Mouse (Mus musculus): ENCODE data around the gene Sfxn5.

The Sfxn5 gene

DNA sequence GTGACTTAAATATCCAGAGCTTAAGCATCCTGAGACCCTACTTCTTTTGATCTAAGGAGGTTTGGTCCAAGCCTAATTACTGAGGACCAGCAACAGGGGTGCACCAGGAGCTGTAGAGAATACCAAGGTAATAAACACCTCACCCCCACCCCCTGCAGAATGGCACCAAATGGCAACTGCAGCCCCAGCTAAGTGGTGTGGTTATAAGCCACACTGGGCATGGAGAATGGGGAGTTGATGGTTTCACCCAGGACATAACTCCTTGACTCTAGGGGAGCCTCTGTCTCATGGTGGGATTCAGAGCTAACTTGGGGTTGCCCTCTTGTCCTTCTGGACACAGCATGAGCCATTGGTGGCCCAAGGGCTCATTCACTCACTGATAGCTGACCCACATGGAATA lies 1.0 kb upstream of the Sfxn5 start:
- no peak for ATAC-seq (ENCODE audit: low TSS enrichment)

DNA sequence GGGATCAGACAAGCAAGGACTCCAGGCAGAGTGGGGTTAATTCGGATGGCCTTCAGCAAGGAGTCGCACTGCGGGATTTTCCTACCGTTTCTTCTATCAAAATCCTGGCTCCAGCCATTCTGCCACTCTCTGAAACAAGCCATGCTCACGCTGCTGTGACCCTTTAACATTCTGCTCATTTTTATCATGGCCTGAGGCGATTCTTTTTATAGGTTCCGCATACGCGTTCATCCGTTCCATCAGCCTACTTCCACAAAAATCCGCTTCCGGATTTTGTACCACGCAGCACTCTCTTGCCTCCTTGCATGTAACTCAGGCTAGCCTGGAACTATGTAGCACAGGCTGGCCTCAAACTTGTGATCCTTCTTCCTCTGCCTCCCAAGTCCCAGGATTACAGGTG lies 510 bp upstream of the Sfxn5 start:
- ATAC-seq (ENCODE audit: low TSS enrichment): peak; percentile 5

DNA sequence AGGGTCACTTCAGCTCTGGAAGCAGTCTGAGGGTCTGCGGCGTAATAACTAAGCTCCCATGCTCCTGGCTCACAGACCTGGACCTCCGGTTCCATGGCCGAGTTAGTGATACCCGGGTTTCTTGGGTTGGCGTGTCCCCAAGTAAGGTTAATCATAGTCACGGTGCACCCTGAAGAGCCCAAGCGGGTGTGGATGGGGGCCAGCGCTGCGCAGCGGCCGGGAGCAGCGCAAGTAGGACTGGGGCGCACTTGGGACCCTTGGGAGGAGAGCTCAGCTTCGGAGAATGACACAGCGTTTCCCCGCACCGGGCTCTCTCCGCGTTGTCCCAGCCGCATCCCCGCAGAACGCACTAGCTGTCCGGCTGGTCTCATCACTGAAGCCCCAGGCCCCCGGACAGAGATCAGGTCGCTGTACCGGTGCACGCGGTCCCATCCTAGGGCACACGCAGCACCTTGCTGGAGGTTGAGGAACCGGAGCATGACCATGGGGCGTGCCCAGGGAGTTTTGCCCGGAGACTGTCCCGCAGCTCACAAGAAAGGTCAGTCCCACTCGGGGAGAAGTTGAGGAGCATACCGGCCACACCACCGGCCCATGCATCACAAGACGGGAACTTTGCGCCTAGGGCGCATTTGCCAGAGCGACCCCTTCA lies 747 bp downstream of the Sfxn5 start:
- ATAC-seq (ENCODE audit: low TSS enrichment): peak; percentile 7

DNA sequence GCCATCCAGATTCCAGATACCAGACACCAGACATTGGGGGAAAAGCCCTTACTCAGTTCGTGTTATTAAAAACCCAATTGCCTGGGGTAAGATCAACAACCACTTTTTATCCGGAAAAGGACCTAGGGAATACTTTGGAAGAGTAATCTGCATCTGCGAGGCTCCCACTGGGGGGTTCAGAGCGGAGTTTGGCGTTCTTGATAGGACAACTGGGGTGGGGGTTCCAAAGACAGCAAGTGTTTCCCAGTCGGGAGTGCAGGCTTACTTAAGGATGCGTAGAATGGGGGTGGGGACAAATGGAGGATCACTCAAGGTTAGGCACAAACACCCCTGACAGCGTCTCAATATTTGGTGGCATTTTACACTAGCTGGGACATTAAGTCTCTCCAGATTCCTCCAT lies 1.5 kb downstream of the Sfxn5 start:
- no peak for ATAC-seq (ENCODE audit: low TSS enrichment)

DNA sequence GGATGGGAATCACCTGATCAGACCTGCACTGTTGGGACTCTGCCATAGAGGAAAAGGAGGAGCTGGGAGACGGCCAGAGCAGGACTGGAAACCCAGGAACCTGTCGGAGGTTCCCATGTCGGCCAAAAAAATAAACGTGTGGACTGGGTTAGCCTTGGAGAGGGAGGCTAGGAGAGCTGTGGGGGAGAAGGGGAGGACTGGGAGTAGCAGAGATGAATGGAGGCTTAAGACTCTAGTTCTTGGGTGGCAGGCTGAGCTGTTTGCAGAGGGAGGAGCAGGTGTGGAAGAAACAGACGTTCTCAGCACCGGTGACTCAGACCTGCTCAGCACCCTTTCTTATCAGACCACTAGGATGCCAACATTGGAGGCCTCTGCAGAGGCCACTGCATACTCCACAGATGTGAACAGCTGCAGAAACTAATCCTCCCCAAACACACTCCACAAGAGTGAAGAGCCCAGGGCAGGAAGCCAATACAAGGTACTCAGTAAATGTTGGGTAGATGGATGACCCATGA lies 1.9 kb downstream of the Sfxn5 start:
- ATAC-seq (ENCODE audit: low TSS enrichment): peak; percentile 13; the same call in 1 of the 2 replicates

DNA sequence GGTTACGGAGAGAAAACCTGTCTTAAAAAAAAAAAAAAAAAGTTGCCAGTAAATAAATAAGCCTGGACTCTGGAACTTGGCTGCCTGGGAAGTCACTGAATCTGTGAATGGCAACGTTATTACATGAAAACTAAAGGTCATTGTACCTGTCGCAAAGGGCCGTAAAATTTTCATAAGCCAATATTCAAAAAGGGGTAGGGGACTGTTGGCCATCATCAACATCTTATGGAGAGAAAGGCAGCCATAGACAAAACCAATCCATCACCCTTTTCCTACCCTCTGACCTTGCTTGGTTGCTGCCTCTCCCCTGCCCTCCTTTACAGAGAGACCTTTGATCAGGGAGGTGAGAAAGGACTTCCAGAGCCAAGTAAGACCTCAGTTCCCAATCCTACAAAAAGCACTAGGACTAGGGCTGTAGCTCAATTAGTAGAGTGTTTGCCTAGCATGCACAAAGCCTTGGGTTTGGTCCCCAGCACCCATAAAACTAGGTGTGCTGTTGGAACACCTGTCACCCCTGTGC lies 3.5 kb downstream of the Sfxn5 start:
- ATAC-seq (ENCODE audit: low TSS enrichment): no peak

DNA sequence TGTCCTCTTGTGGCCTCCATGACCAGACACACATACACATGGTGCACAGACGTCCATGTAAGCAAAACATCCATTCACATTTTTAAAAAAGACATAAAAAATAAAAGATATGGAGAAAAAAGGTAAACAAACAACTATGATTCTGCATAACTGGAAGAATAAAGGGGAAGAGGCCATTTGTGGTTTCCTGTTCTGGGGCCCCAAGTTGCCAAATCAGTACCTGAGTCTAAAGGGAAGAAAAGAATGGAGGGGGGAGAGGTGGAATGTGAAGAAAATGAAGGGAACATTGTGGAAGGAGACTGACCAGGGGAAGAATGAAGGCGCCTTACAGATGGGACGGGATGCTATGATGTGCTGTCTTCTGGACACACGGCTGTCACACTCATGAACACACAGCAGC lies 6.7 kb downstream of the Sfxn5 start:
- no peak for ATAC-seq (ENCODE audit: low TSS enrichment)

DNA sequence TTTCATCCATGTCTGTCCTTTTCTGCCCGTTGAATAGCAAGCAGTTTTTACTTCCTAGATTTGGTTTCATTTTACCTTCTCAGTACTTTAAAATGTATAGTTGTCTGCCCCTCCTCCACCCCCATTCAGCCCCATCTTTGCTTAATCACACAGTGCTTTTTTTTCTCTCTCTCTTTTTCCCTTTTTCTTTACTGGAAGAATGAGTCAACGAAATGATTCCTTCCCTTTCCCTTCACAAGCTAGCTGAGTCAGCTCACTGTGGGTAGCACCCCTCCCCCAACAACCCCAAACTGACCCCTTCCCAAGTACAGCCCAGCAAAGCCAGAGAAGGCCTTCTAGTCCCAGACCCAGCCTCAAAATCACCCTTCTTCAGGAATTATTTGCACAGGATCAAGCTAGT lies 8.1 kb downstream of the Sfxn5 start:
- peak; percentile 38; the same call in 1 of the 2 replicates for ATAC-seq (ENCODE audit: low TSS enrichment)

DNA sequence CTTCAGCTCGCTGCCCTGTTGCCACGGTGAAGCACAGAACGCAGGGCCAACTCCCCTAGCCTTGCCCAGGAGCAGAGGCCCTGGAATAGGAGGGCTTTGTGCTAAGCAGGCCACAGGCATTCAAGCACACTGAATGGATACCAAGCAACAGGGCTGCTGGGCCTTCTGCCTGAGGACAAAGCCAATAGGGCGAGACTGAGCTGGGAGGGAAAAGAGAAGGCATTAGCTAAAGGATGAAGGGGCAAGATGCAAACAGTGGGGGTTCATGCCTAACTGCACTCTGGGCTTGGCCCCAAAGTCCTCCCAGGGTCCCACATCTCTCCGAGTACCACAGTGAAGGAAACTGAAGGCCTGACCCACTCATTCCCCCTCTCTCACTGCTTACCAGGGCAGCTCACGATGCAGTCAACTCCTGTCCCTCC lies 12.8 kb downstream of the Sfxn5 start:
- peak; percentile 64 for ATAC-seq (ENCODE audit: low TSS enrichment)

DNA sequence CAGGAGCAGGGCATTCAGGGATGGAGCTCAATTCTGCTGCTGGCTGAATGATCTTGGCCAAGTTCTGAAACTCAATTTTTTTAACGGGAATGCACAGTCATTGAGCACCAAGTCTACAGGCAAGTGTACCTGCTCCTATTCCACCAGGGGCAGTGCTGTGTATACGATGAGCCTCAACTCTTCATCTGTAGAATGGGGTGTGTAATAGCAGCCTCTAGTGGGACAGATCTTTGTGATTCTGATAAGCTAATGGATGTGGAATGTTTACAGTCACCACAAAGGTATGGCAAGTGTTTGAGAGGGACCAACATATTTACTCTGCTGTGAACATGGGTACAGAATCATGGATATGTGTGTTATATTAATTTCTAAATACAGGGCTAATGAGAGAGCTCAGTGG lies 17.0 kb downstream of the Sfxn5 start:
- ATAC-seq (ENCODE audit: low TSS enrichment): no peak

DNA sequence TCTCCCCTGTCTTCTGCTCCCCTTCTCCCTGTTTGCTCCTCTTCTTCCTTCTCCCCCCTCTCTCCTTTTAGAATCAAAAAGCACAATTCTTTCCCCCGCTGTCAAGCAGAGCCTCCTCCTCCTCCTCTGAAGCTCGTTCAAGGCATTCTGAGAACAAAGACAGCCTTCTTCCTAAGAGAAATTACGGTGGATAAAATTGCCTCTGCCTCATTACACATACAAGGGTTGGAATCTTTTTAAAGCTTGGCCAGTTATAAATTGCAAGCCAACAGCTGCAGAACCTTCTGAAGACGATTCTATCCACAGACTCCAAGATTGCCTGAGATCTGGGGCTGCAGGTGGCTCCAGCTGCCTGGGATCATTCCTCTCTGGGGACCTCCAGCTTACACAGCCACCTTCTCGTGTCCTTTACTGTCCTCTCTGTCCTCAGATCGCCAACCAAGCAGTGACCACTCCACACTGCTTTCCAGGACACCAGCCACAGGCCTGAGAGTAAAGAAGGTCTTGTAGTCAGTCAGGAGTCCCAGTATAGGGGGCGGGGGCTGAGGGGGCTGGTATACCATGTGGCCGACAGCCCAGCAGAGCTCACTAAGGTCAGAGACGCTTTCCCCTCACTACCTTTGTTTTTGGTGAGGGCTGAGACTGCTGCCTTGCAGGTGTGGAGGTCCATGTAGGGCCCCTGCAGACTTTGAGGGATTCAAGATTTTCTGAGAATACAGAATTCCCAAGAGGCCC lies 19.0 kb downstream of the Sfxn5 start:
- ATAC-seq (ENCODE audit: low TSS enrichment): peak; percentile 81

DNA sequence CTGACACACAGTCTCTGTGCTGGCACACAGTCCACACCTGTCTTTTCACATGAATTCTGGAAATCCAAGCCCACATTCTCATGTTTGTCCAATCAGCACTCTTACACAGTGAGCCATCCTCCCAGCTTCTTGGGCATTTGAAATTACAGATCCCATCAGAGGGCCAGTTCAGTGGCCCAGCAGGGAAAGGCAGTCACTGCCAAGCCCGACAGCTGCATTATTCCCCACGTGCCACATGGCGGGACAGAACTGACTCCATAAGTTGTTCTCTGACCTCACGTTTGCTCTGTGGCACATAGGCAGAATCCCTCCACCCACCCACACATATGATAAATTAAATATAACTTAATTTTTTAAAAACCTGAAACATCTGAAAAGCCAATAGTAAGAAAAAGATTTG lies 25.3 kb downstream of the Sfxn5 start:
- no peak for ATAC-seq (ENCODE audit: low TSS enrichment)

DNA sequence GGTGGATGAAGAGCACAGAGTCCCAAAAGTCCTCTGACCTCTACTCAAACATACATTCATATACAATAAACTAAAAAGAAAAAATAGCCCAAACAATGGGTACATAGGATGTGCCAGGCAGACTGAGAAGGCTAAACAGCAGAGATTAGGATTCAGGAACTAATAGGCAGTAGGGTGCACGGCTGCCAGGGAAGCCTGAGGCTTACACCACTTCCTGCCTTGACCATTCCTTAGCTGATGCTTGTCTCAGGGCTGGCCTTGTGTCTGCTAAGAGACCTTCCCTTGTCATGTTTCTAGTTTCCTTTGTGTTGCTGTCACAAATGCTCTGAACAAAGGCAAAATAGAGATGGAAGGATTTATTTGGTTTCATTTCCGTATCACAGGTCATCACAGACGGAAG lies 26.8 kb downstream of the Sfxn5 start:
- ATAC-seq (ENCODE audit: low TSS enrichment): no peak

DNA sequence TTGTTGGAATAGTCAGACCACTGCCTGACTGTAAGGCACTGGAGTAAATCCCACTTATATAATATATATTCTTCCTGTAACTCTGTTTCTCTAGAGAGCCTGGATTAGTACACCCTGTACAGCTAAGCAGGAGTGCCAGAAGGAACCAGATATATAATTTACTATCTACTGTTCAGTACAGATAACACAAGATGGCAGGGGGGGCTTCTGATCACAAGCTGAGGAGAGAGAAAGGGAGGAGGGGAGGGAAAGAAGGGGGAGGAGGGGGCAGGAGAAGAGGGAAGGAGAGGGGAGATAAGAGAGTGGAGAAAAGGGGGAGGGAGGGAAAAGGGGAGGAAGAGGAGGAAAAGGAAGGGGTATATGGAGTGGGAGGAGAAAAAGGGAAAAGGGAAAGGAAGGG lies 27.4 kb downstream of the Sfxn5 start:
- ATAC-seq (ENCODE audit: low TSS enrichment): no peak

DNA sequence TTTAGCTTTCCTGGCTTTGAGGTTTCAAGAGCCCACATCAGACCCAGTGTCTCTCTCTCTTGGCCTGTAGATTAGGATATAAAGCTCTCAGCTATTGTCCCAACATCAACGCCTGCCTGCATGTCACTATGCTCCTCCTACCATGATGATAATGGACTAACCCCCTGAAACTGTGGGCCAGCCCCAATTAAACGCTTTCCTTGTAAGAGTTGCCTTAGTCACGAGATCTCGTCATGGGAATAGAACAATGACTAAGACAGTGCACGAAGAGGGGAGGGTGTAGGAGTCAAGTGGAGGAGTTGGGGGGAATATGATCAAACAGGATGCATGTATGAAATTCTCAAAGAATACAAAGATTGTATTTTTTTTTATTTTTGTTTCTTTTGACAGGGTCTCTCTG lies 28.3 kb downstream of the Sfxn5 start:
- ATAC-seq (ENCODE audit: low TSS enrichment): no peak

DNA sequence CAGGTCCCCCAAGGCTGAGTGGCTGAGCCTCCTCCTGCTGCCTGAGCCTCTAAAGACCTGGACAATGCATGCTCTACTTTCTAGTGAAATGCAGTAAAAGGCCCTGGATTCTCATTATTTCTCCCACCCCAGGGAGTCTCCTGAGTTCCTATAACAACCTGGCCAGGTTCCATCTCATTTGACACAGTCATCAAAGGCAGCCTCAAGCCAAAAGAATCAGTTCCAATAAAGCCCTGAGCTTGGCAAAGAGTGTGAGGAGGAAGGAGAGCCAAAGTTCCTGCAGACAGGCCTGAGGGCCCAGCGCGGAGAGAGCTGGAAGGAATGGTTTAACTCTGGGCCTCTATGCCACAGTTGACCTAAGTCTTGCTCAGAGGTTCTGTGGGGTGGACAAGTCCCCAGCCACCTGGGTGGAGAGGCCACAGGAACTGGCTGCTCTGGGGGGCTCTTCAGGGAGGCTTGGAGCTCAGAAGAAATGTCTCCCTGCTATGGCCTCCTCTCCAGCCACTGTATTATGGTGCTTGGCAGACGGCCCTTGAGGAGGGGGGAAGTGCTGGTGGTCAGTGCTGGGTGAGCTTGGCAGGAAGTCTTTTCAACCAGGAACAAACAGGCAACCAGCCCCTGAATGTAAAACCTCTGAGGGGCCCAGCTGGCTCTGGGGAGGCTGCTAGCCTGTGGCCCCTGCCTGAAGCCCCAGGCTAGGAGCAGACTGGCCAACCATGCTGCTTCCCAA lies 30.7 kb downstream of the Sfxn5 start:
- peak; percentile 69 for ATAC-seq (ENCODE audit: low TSS enrichment)

DNA sequence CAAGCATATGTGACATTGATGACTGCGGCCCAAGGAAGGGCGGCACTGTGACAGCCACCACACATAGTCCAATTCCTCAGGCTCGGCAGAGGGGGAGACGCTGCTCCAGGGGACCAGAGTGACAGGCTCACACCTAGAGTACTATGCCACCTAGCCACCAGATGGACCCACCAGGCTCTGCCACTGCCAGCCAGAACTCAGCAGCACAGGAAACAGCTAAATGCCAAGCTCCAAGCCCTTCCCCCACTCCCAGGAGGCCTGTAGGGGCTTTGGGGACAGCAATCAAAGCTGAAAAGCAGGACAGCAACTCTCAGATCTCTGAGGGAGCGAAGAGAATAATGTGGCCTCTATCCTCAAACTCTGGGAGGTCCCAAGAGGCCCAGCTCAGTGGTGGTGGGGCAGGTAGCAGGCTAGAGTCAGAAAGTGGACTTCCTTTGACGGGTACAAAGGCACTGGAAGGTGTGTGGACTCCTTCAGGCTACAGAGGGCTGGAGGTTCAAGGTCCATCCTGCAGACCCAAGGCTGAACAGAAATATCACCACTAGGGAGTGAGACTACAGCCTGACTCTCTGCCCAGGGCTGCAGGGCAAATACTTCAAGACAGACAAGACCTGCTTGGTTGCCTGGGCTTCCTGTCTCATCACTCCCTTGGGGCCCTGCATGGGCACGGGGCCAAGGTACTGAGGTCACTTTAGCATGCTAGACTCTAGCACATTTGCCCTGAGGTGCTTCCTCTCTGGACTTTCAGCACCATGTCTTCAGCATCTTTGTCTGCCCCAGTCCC lies 37.6 kb downstream of the Sfxn5 start:
- peak; percentile 45; the same call in 1 of the 2 replicates for ATAC-seq (ENCODE audit: low TSS enrichment)

DNA sequence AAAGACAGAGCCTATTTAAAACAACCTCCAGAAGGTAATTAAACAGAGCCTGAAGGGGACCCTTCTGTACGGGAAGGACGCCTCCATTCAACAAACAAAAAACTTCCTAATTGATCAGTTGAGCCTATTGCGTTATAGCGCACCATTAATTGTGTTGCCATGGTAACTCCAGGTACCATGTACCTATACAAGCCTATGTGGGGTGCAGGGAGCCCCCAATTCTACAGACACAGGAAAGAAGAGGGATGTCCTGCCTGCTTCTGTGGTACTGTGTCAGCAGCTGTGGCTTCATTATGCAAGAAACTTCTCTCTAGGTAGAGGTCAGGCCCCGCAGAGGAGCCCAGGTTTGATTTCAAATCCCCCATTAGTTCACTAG lies 39.2 kb downstream of the Sfxn5 start:
- ATAC-seq (ENCODE audit: low TSS enrichment): no peak

DNA sequence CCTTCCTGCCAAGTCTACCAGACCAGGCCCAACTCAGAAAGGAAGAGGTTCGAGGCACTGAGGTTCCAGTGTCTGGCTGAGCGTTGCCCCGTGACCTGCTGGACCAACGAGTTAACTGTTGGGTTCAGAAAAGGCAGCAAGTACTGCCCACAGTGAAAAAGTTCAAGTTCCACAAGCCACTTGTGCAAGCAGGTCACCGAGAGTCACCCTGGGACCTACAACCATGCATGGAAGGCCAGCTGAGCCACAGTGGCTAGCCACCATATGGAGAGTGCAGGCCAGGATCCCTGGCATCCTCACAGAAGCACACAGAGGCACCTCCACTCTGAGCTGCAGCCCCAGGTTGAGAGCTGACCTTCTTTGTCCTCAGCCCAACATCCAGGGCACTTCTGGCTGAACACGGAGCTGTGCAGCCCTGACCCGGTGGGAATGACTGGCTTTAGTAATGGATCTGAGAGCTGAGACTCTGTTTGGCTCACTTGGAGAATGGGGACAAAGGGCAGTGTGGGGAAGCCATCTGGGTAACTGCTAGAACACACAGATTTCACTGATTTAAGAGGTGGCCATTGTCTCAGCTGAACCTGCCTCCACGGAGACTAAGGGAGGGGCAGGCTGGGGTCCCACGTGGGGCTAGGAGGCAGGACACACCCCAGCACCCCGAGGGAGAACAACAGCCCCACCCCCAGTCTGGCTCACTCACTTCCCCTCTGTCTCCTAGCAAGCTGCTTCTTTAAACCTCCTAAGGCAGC lies 39.8 kb downstream of the Sfxn5 start:
- ATAC-seq (ENCODE audit: low TSS enrichment): 0 out of 2 replicates have a peak, but pooled peaks have one; percentile 24

DNA sequence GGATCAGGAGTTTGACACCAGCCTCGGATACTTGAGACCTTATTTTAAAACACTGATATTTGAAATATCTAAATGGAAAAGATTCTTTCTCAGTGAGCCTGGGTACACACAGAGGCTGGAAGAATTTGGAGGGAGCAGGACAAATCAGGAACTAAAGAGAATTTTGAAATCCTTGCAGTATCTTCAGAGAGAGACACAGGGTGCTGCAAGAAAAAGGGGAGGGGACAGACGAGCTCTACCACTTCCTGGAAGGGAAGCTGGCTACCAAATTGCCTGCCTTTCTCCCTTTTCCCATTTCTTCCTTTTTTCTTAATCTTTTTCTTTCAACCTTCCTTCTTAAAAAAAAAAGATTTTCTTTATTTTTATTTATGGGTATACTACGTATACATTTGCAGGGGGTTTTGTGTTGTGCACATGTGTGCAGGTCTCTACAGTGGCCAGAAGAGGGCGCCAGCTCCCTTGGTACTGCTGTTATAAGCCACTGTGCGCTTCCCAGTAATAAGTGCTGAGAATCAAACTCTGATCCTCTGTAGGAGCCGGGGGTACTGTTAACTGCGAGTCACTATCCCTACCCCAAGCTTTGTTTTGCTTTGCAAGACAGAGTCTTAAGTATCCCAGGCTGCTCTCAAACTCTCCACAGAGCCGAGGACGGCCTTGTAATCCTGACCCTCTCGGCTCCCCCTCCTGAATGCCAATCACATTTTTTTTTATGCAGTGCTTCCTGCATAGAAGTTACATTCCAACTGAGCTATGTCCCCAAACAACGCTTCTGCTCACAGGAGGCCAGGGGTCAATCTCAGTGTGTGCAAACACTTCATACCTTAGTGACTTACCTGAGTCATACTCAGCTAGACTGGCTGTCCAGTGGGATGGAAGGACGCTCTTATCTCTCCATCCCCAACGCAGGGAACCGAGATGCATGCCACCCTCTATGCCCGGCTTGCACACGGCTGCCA lies 42.1 kb downstream of the Sfxn5 start:
- no peak for ATAC-seq (ENCODE audit: low TSS enrichment)
